Mouse (Mus musculus): Measurements from ENCODE around the gene Erbin.

Erbin gene

DNA sequence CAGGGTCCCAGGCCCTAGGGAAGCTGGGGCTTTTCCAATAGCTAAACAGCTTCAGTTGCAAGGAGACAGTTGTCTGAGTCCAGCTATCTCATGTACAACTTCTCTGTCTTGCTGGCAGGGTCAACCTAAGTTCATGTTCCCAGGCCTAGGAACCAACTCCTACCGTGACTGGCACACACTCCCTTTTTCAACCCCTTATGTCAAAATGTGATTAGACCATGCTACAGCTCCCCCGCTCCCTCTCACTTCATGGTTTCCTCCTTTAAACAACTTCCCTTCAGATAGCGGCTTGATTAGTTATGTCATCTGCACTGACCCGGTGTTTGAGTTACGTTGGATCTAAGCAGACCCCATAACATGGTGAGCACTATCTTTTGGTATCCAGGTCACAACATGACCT lies 112.8 kb downstream of the Erbin start:
- no peak for DNase-seq (ENCODE audit: low spot score in 2 of 2)

DNA sequence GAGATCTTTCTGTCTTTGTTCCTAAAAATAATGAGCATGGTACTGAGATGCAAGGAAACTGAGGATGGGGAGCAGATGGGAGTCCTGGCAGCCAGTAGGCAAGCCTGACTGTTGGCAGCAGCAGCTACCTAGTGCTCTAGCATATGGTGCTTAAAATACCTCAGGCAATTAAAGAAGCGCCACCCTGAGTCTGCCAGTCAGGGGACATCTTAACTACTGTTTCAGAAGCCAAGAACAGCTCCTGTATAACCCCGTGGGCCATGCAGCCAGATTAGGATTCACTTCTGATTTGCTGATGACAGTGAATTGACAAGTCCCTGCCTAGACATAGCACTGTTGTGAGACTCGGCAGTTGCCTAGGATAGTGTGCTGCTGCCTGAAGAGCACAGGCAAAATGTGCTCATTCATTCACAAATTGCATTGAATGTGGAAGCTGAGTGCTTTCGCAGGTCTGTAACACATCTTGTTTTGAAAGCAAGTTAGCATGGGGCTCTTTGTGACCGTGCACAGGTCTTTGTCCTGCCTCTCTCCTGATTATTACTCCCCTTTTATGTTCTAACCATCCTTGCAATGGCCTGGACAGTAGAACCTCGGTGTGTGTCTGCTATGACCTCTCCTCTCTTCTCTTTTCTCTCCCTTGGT lies 114.0 kb downstream of the Erbin start:
- no peak for DNase-seq (ENCODE audit: low spot score in 2 of 2)

DNA sequence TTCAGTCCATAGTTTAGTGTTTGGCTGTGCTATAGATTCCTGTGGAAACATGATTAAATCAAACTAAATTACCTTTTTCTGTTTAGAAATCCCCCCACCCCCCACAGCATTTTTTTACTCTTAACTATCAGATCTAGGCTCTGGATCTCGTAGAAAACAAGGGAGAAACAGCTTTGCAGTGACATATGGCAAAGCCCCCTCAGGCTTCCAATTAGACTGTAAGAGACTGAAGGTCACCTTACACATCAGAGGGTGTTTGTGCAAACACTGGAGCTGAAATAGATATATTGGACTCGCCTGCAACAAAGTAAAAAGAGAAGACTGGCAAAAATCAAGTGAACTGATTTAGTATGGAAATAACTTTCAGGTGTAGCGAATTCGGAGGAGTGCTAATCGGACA lies 116.6 kb downstream of the Erbin start:
- DNase-seq (ENCODE audit: low spot score in 2 of 2): no peak

DNA sequence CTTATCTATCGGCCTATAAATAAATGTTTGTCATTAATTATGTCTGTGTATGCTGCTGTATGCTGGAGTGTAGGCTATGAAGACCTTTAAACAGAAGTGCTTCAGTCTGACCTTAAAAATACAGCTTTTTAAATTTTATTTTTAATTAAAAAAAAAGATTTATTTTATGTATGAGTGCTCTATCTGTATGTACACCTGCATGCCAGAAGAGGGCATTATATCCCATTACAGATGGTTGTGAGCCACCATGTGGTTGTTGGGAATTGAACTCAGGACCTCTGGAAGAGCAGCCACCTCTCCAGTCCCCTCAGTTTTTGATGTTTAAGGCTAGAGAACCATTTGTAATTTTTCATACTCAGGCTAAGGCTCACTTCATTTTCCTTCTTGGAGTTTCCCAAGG lies 119.3 kb downstream of the Erbin start:
- DNase-seq (ENCODE audit: low spot score in 2 of 2): no peak

DNA sequence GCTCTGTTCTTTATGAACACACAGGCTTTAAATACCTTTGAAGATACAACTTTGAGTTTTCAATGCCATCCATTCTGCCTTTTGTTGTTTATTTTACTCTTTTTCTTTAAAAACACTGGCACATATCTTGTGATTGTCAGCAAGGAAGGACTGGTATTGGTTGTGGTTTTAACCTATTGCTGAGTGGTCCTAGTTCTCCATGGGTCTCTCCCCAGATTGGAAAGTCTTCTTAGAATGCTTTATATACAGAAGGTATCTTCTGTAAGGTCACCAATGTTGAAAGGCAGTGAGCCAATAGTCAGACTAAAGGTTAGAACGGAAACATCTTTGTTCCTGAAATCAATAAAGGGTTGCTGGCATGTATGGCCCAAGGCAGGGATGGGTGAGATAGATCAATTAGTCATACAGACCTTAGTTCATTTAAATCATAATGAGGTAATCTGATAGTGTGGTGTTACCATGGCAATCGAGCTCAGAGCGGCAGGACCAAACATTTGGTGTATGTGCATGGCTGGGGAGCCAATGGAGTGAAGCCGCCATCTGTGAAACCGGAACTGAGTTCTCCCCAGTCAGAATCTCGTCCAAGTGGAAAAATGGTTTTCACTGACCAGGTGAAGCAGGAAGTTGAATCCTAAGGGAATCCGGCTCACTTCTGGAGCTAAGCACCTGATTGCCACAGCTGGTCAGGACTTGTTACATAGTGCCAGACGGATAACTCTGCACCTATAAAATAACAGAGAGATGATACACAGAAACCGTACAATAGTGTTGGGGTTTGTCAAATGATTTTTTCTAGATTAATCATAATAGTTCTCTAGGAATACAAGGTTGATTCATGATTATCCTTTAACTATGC lies 125.4 kb downstream of the Erbin start:
- DNase-seq (ENCODE audit: low spot score in 2 of 2): no peak

DNA sequence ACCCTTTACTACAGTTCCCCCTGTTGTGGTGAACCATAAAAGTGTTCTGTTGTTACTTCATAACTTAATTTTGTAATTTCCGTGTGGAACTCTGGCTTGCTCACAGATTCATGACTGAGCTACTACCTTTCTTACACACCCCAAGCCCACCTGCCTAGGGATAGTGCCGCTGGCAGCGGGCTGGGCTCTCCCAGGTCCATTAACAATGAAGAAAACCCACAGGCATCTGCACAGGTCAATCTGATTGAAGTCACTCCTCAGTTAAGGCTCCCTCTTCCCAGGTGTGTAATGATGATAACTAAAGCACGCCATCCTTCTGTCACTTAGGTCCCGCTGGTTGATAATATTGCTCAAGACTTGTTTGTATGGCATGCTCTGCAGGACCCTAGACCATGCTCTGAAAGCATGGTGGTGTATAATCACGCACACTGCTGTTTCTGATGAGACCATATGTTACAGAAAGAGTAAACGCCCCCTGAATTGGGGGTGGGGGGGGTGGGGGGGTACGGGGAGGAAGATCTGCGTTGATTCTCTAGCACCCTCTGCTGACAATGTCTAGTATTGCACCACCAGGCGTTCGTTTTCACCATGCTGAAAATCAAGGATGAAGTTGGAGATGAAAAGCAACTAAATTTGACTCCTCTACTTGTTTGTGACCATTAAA lies 140.3 kb downstream of the Erbin start:
- peak in 1 of 2 experiments; percentile 15 for DNase-seq (ENCODE audit: low spot score in 2 of 2)

DNA sequence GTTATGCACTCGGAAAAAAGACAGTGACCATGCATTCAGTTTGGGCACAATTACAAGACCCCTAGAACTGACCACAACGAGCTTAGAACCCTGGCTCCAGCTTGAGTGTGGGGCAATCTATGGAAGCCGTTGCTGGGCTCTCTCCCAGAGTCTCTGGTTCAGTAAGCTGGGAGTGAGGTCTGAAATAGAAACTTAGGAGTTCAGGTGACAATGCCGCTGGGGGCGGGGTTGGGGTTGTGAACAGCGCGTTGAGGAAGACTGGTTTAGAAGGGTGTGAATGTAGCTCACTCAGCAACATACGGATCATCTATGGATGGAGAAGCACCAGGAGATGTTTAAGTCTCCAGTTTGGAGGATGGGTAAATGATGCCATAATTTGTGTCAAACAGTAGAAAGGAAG lies 143.2 kb downstream of the Erbin start:
- DNase-seq (ENCODE audit: low spot score in 2 of 2): no peak

DNA sequence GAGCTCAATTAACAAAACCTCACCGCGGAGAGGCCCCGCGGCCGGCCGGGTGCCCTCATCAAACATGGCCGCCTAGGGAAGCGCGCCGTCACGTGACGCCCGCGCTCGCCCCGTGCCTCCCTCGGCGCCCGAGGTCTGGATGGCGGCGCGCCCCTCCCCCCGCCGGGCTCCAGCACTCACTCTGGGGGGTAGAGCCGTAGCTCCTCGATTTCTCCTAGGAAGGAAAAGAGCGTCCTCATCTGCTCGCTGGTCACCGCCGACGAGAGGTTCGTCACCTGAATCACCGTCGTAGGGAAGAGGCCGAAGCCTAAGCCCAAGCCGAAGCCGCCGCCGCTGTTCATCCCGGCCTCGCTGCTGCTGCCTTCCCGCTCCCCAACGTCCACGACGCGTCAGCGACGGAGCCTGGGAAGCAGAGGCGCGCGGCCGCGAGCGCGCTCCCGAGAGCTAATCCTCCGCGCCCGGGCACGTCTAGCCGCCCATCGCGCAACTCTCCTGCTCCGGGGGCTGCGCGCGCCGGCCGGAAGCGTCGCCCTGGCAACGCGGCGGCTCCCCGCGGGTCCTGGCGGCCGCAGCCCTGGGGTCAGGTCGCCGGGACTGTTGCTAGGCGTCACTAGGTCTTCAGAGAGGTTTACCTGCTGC lies 146.1 kb downstream of the Erbin start, which contains the start of gene Srek1:
Gene Srek1 (minus strand): TSS at position 490 of the 639 bp plus-strand sequence.
- DNase-seq (ENCODE audit: low spot score in 2 of 2): peak; percentile 74 to 86

DNA sequence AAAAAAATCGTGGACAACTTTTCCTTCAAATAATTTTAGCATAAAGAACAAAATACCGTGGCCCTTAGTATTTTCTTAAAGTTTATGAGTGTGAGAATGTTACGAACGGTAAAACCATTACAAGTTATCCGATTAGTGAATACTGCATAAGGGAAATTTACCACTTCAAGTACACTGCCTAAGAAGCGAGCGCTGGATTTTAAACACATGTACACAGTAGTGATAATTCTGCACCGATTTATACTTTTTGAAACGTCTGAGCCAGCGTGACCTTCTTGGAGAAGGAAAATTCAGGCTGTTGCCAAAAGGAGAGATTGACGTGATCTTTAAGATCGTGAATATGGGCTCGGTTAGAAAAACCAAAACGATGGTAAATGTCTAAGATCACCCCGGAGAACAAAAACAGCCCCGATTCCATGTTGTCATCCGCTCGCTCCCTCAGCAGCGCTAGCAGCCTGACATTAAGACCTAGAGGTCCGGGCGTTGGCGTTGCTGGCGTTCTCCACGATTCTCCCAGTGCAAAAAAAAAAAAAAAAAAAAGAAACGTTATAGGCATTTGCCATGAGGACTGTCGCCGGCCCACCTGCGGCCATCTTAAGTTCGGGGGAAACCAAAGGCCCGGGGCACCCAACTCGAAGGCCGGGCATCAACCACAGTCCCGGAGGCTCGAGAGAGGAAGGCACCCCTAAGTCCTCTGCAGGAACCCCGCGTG lies 146.8 kb downstream of the Erbin start:
- no peak for DNase-seq (ENCODE audit: low spot score in 2 of 2)

DNA sequence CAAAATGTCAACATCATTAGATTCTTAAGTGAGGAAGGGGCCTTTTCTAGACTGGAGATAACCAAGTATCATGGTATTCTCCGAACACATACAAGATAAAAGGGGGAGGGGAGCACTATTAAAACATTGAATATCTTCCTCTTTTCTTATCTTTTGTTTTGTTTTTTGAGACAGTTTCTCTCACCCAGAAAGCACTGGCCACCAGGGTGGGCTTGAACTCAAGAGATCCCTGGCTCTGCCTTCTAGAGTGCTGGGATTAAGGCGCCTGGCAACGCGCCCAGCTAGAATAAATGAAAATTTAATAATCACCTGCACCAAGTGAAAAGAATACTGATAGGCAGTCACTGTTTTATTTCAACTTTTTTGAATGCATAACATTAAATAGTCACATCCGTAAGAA lies 147.4 kb downstream of the Erbin start:
- no peak for DNase-seq (ENCODE audit: low spot score in 2 of 2)

DNA sequence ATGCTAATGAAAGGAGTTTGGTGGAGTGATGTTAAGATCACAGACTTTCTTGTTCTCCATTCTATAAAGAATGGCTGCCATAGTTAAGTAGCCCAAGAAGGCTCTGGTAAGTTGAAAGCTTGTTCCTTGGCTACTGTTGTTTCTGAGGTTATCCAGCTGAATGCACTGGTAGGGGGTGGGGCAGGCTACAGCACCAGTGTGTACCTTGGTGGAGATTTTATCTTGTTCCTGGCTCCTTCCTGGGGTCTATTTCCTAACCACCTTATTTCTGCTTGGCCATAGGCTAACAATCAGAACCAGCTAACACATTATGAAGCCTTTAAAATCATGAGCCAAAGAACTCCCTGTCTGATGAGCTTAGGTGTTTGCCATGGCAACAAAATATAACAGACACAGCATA lies 149.5 kb downstream of the Erbin start:
- DNase-seq (ENCODE audit: low spot score in 2 of 2): no peak

All from spleen, postnatal 14 days (tissue).